Mouse (Mus musculus) myocyte (in vitro differentiated cells): ENCODE results near the gene Marveld1. TPM values are rescaled to one million over a fixed set of nuclear protein-coding genes. Genes with fewer than 3 reads are reported as not detected.

ENCODE experiments used
- H3K27me3 ChIP-seq: one replicate; pipeline ENCODE4 v1.6.1; 2011; ENCODE audit not compliant: control insufficient read depth, insufficient read depth, insufficient read length
- H3K36me3 ChIP-seq: one replicate; pipeline ENCODE4 v1.6.1; 2011; ENCODE audit not compliant: control insufficient read depth, insufficient read depth
- H3K4me2 ChIP-seq: one replicate; pipeline ENCODE4 v1.6.1; 2011; ENCODE audit warnings: low read depth, control low read depth
- H3K4me3 ChIP-seq: one replicate; pipeline ENCODE4 v1.5.1; 2011; ENCODE audit warnings: mild to moderate bottlenecking, control low read depth, moderate library complexity
- H3K79me2 ChIP-seq: one replicate; pipeline ENCODE4 v1.6.1; 2011; ENCODE audit not compliant: control insufficient read depth, insufficient read depth
- H3ac ChIP-seq: one replicate; pipeline ENCODE4 v1.6.1; 2011; ENCODE audit not compliant: control insufficient read depth, insufficient read length
- CEBPB ChIP-seq: IDR thresholded peaks from 2 replicates; pipeline ENCODE4 v1.6.1; 2011; ENCODE audit warnings: mild to moderate bottlenecking, moderate library complexity; ENCODE audit not compliant: poor library complexity, insufficient read depth, severe bottlenecking
- E2F4 ChIP-seq: IDR thresholded peaks from one replicate; pipeline ENCODE4 v1.6.1; 2011; ENCODE audit warnings: mild to moderate bottlenecking, control low read depth, moderate library complexity; ENCODE audit not compliant: insufficient read depth
- MAX ChIP-seq: IDR thresholded peaks from one replicate; pipeline ENCODE4 v1.6.1; 2011; ENCODE audit warnings: low read depth, mild to moderate bottlenecking, control low read depth
- MYOD1 ChIP-seq, 3 experiments: IDR thresholded peaks; one replicate each; pipeline ENCODE4 v1.6.1; 2011; ENCODE audit warnings: control low read depth in 2 of 3, low read depth in 2 of 3, mild to moderate bottlenecking in 2 of 3, moderate library complexity in 1 of 3; ENCODE audit not compliant: insufficient read length in 2 of 3, control insufficient read depth in 1 of 3
- MYOG ChIP-seq, 3 experiments: IDR thresholded peaks; one replicate each; pipeline ENCODE4 v1.6.1; 2011; ENCODE audit warnings: control low read depth in 2 of 3, low read depth in 2 of 3, mild to moderate bottlenecking in 2 of 3; ENCODE audit not compliant: insufficient read length in 2 of 3, control insufficient read depth in 1 of 3, insufficient read depth in 1 of 3
- POLR2A ChIP-seq: IDR thresholded peaks from one replicate; pipeline ENCODE4 v1.6.1; 2011; ENCODE audit warnings: low read depth, mild to moderate bottlenecking, control low read depth, moderate library complexity; ENCODE audit not compliant: insufficient read length
- POLR2AphosphoS2 ChIP-seq: IDR thresholded peaks from one replicate; pipeline ENCODE4 v1.6.1; 2011; ENCODE audit warnings: low read depth, control low read depth; ENCODE audit not compliant: insufficient read length
- REST ChIP-seq: IDR thresholded peaks from one replicate; pipeline ENCODE4 v1.6.1; 2011; ENCODE audit warnings: mild to moderate bottlenecking, control low read depth, moderate library complexity; ENCODE audit not compliant: insufficient read depth, insufficient read length
- SRF ChIP-seq: IDR thresholded peaks from one replicate; pipeline ENCODE4 v1.6.1; 2011; ENCODE audit warnings: low read depth; ENCODE audit not compliant: control insufficient read depth, insufficient read length
- TCF12 ChIP-seq: IDR thresholded peaks from one replicate; pipeline ENCODE4 v1.6.1; 2011; ENCODE audit warnings: mild to moderate bottlenecking, control low read depth; ENCODE audit not compliant: poor library complexity, insufficient read depth, severe bottlenecking
- TCF3 ChIP-seq: IDR thresholded peaks from one replicate; pipeline ENCODE4 v1.6.1; 2011; ENCODE audit warnings: low read depth, control low read depth; ENCODE audit not compliant: insufficient read length
- USF1 ChIP-seq: IDR thresholded peaks from one replicate; pipeline ENCODE4 v1.6.1; 2011; ENCODE audit warnings: low read depth, mild to moderate bottlenecking, control low read depth, moderate library complexity
- polyA plus RNA-seq: library from polyadenylated mRNA; unstranded; fragments of >200 nt; fragmentation: generic; extraction: Trizol; gene quantifications from one replicate; pipeline ENCODE4 v1.2.1, GENCODE M21; 2012; ENCODE audit warnings: missing spikeins

Marveld1 gene
- polyA plus RNA-seq, 1 experiment: 36.1 TPM

- Histone ChIP-seq H3K36me3 (peaks cover 8% of the 10 kb centered on the region), H3ac (peak overlapping the region; percentile 77)
Observed at GRCm38 (mm10) chr19:42128052-42128740, 19.0 kb upstream of the Marveld1 start.

GRCm38 (mm10) chr19:42128787-42129508, 18.3 kb upstream of the Marveld1 start, which contains the start of gene Avpi1:
Gene Avpi1 (minus strand): TSS chr19:42129059.
- TF ChIP-seq MYOG (IDR thresholded peaks at IDR 0.05; ENCODE audit: control insufficient read depth in 1 of 3, insufficient read depth in 1 of 3, insufficient read length in 2 of 3, low read depth in 2 of 3) (peak in 1 of 3 experiments; percentile 67), POLR2A (peak; percentile 71), TCF3 (no peak), SRF (peak; percentile 62), E2F4 (no peak), USF1 (peak; percentile 50), MYOD1 (IDR thresholded peaks at IDR 0.05; ENCODE audit: control insufficient read depth in 1 of 3, insufficient read length in 2 of 3, low read depth in 2 of 3) (peak in 2 of 3 experiments; percentile 54 to 68), CEBPB (no peak), POLR2AphosphoS2 (peak; percentile 79)
- Histone ChIP-seq H3ac (peak within 1 kb of the TSS; percentile 77), H3K4me2 (peak within 1 kb of the TSS; percentile 97), H3K79me2 (peaks cover 32% of the 10 kb centered on the region), H3K36me3 (peaks cover 6% of the 10 kb centered on the region), H3K27me3 (no peaks in the 10 kb centered on the region), H3K4me3 (peak within 1 kb of the TSS; percentile 74)

More at GRCm38 (mm10) chr19:42128052-42128740, 19.0 kb upstream of the Marveld1 start:
- TF ChIP-seq CEBPB (no peak), TCF3 (no peak), POLR2A (no peak)
- Histone ChIP-seq H3K4me2 (peak overlapping the region; percentile 97), H3K79me2 (peaks cover 32% of the 10 kb centered on the region), H3K4me3 (peak overlapping the region; percentile 74), H3K27me3 (no peaks in the 10 kb centered on the region)

- H3K79me2 ChIP-seq: peaks cover 29% of the 10 kb centered on the region
- H3K4me3 ChIP-seq: peak overlapping the region; percentile 74
- H3K4me2 ChIP-seq: peak overlapping the region; percentile 89
- no peak overlapping the region for H3ac ChIP-seq
- H3K27me3 ChIP-seq: no peaks in the 10 kb centered on the region
- no peaks in the 10 kb centered on the region for H3K36me3 ChIP-seq
- TF ChIP-seq REST (no peak), USF1 (no peak), CEBPB (no peak), TCF3 (no peak), SRF (no peak), TCF12 (no peak), MAX (no peak), E2F4 (no peak), MYOD1 (IDR thresholded peaks at IDR 0.05; ENCODE audit: control insufficient read depth in 1 of 3, insufficient read length in 2 of 3, low read depth in 2 of 3) (no peak), POLR2AphosphoS2 (no peak)
Observed at GRCm38 (mm10) chr19:42129509-42130293, 17.5 kb upstream of the Marveld1 start.

- peaks cover 23% of the 10 kb centered on the region for H3K79me2 ChIP-seq
- no peaks in the 10 kb centered on the region for H3K27me3 ChIP-seq
- peak overlapping the region; percentile 46 for H3K4me2 ChIP-seq
- no peak overlapping the region for H3K4me3 ChIP-seq
- H3ac ChIP-seq: no peak overlapping the region
- H3K36me3 ChIP-seq: no peaks in the 10 kb centered on the region
- TF ChIP-seq MAX (no peak), MYOD1 (IDR thresholded peaks at IDR 0.05; ENCODE audit: control insufficient read depth in 1 of 3, insufficient read length in 2 of 3, low read depth in 2 of 3) (no peak)
Observed at GRCm38 (mm10) chr19:42130294-42130606, 16.9 kb upstream of the Marveld1 start.

GRCm38 (mm10) chr19:42131101-42131500, 16.1 kb upstream of the Marveld1 start:
- TF ChIP-seq MYOD1 (IDR thresholded peaks at IDR 0.05; ENCODE audit: control insufficient read depth in 1 of 3, insufficient read length in 2 of 3, low read depth in 2 of 3) (no peak), SRF (no peak)
- Histone ChIP-seq H3K4me3 (no peak overlapping the region), H3K4me2 (peak overlapping the region; percentile 46), H3K27me3 (no peaks in the 10 kb centered on the region), H3ac (no peak overlapping the region), H3K79me2 (peaks cover 23% of the 10 kb centered on the region), H3K36me3 (no peaks in the 10 kb centered on the region)
